Mouse (Mus musculus) A20 (cell line): Measurements from ENCODE around the gene Srd5a3.

Experiments used
- DNase-seq: peaks from one replicate; pipeline ENCODE4 v3.0.0-alpha.2; 2011; ENCODE audit warnings: low read depth, low spot score

The Srd5a3 gene

GRCm38 (mm10) chr5:76190609-76191008, 50.5 kb downstream of the Srd5a3 start:
- DNase-seq = no peak

- no peak for DNase-seq
Observed at GRCm38 (mm10) chr5:76193075-76193474, 53.0 kb downstream of the Srd5a3 start.

GRCm38 (mm10) chr5:76194377-76194945, 54.4 kb downstream of the Srd5a3 start:
- no peak for DNase-seq

GRCm38 (mm10) chr5:76199346-76199745, 59.3 kb downstream of the Srd5a3 start:
- no peak for DNase-seq

- DNase-seq = no peak
Observed at GRCm38 (mm10) chr5:76203171-76203570, 63.1 kb downstream of the Srd5a3 start.
